Mouse (Mus musculus) cerebellum, postnatal 25 days (tissue): ENCODE data around the gene Phospho1.
A peak's percentile ranks its signal among the peaks of the same experiment; 100 is the strongest.
"Not testable (repeated sequence)": the region's sequence is repeated elsewhere in the genome, so short reads cannot be mapped to it uniquely, and the experiment has no call there.

Experiments
- DNase-seq, 2 experiments: peaks; one replicate each; pipeline ENCODE4 v3.0.0; 2021; ENCODE audit warnings: mixed read lengths in 2 of 2

Phospho1 gene

DNA sequence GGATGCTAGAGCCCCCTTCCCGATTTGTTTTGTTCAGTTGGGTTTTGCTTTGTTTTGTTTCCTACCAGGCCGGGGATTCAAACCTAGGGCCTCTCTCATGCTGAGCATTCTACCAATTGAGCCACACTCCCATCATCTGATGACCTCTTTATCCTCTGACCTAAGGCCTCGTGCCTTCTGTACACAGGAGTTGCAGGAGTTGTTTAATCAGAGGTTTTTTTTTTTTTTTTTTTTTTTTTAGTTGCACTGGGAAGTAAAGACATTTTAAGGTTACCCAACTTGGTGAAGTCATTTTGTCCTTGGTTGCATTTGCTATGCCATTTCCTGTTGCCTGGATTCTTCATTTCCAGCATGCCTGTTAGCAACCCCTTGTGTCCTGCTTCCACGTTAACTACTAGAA lies 45.1 kb downstream of the Phospho1 start:
- no peak for DNase-seq

DNA sequence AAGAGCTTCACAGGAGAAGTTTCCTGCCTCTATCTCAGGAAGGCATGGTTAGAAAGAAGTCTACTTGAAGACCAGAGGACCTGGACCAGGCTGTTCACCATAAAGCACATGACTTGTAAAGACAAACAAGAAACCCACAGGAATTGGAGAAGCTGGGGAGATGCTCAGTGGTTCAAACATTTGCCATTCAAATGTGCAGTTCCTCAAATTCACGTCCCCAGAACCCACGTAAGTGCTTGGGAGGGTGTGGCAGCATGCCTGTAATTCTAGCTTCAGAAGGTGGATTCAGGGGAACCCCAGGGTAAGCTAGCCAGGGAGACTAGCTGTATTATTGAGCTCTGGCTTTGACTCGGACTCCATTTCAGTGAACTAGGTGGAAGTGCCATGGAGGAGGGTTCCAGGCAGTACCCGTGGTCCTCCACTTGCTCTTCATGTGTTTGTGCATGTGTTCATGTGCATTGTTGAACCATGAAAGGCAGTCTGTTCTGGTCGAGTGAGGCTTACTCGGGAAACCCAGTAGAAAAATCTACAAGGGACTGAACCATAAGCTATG lies 45.7 kb downstream of the Phospho1 start:
- DNase-seq = no peak

DNA sequence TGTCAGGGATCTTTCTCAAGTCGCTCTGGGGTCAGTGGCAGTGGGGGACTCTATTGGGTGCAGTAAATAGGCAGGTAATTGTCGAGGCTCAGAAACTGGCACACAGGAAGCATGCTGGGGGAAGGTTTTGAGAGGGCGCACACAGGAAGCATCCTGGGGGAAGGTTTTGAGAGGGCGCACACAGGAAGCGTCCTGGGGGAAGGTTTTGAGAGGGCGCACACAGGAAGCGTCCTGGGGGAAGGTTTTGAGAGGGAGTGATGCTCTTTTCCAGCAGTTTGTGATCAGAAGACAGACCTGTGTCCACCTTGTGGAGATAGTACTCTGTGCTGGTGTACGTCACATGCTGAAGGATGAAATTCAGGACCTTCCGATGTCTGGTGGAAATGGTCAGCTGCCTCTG lies 51.5 kb downstream of the Phospho1 start:
- peak; percentile 16 to 22 for DNase-seq

DNA sequence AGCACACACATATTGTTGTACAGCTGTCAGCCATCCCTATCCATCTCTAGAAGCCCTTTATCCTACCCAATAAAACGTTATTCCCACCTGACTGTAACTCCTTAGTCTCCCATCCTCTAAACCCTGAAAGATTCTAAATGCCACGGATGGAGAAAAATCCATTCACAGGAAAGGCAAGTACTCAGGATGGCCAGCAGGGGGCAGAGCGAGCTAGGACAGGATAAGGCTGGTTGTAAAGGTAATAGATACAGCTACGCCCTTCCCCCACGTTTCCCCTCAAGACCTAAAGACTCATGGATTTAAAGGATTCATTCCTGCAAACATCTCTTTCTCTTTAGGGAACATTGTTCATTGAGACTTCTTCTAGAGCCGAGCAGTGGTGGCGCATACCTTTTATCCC lies 52.0 kb downstream of the Phospho1 start:
- peak; percentile 57 to 79 for DNase-seq

DNA sequence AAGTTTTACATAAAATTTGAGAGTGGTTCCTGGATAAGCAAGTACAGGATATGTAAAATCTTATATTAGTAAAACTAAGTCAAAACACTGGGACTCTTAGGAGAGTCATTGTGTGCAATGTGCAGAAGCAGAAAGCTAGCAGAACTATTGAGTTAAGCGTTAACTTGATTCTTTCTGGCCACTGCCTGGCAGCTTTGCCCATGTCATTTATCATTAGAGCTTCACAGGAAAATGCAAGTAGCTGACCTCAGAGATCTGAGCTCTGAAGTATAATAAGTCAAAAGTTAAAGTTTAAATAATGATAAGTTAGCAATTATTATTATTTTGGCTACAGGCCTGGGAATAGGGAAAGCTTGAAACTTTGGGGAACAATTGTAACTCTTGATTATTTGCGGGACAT lies 55.6 kb downstream of the Phospho1 start:
- DNase-seq = not testable (repeated sequence)
